Mouse (Mus musculus) induced T-regulatory cell, adult 2 months (primary cell): ENCODE data around the gene Cfd.

Experiments
- DNase-seq: peaks from one replicate; pipeline ENCODE4 v3.0.0-alpha.2; 2012; ENCODE audit warnings: low read depth

Cfd gene

GRCm38 (mm10) chr10:79890670-79891069, at the start of gene Cfd:
Gene Cfd, plus strand, starts transcription at chr10:79890853.
- no peak for DNase-seq

- DNase-seq: no peak
Observed at GRCm38 (mm10) chr10:79842322-79842721, 48.3 kb upstream of the Cfd start.

GRCm38 (mm10) chr10:79843476-79843875, 47.2 kb upstream of the Cfd start:
- DNase-seq: no peak

- no peak for DNase-seq
Observed at GRCm38 (mm10) chr10:79846553-79846952, 44.1 kb upstream of the Cfd start.

DNA sequence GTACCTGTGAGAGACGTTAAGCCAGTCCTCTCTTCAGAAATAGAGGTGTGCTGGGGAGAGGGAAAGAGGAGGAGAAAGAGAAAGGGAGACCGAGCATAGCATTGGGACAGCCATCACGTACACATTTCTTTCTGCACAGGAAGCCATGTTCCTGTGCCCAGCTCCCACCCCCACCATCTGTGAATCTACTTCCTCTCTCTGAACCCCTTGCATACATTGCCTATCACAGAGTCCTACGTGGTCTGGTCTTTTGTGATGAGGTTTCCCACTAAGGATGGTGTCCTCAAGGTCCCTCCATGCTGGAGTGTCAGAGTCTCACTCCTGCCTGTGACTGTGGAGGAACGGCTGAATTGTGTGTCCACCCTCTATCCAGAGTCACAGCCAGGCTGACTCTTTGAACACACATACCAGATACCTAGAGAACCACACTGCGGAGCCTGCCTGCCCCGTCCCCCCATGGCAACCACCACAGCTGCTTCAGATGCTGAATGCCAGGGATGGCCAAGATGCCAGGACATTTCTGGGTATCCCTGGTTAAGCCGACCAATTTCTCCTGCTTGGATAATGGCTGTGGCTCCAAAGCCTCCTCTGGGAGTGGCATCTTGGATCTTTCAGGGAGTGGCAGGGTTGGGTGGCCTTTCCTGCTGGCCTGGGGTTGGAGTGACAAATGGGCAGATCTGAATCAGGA, 40.6 kb upstream of the Cfd start:
- DNase-seq: peak; percentile 55

- no peak for DNase-seq
Observed at GRCm38 (mm10) chr10:79851653-79852052, 39.0 kb upstream of the Cfd start.

DNA sequence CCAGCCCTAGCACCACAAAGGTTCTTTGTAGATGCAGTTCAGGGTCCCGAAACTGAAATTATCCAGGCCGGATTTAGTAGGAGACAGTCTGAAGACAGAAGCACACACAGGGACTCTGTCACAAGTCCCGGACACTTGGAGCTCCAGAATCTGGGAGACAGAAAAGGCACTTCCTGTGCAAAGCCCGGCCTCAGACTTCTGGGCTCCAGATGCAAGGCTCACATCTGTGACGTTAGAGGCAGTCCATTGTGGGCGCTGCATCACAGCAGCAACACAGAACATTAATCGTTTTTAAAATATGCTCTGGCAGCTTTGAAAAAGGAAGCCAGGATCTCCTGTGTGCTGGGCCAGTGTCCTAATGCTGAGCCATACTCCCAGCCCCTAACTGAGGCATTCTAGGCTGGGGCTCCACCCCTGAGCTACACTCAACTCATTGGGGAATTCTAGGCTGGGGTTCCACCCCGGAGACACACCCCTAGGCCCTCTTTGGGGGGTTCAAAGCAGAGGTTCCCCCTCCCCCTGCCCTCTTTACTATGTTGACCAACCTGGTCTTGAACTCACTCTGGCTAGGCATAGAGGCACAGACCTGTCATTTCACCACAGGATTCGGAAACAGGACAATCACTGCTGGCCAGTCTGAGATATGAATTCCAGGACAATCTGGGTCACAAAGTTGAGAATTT, 38.4 kb upstream of the Cfd start:
- DNase-seq: peak; percentile 64

- peak; percentile 43 for DNase-seq
Observed at GRCm38 (mm10) chr10:79852827-79853226, 37.8 kb upstream of the Cfd start.

- peak; percentile 78 for DNase-seq
Observed at GRCm38 (mm10) chr10:79853392-79853791, 37.3 kb upstream of the Cfd start.

DNA sequence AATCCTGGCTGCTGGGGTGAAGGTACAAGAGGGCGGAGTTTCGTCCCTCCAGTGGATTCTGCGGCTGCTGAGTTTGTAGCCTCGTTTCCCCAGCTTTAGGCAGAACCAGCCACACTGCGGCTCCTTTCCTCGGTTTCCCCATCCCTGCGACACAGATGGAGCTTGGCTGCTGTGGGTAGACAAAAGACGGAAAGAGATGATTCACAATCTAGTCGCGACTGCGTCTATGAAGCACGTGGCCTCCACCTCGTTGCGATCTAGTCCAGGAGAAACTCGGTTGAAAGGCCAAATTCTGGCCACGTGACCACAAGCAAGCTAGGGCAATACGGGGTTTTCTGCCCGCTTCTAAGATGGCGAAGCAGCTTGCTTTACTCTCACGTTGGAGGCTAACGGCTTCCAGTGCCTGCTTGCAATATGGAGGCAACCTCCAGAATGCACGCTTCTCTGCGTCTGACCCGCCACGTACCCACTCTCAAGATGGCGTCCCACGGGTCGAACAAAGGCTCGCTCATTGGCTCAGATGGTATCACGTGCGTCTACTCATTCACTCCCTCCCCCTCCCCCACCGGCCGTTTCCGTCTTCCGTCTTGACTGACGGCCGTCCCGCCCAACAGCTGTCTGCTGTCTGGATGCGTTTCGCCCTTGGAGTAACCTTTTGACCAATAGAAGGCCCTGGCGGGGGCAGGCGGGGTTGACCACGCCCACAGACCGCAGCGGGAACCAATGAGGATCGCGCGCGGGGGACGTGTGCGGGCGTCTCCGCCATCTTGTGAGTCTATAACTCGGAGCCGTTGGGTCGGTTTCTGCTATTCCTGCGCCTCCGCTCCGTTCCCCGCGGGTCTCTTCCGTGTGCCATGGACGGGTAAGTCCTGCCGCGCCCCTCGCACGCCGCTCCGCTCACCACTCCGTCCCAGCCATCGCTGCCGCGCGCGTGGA, 36.5 kb upstream of the Cfd start, which contains the start of gene Ptbp1:
Gene Ptbp1, plus strand, starts transcription at position 568 of the 936 bp plus-strand sequence.
- peak; percentile 100 for DNase-seq

- peak; percentile 88 for DNase-seq
Observed at GRCm38 (mm10) chr10:79854801-79855541, 35.7 kb upstream of the Cfd start.

DNA sequence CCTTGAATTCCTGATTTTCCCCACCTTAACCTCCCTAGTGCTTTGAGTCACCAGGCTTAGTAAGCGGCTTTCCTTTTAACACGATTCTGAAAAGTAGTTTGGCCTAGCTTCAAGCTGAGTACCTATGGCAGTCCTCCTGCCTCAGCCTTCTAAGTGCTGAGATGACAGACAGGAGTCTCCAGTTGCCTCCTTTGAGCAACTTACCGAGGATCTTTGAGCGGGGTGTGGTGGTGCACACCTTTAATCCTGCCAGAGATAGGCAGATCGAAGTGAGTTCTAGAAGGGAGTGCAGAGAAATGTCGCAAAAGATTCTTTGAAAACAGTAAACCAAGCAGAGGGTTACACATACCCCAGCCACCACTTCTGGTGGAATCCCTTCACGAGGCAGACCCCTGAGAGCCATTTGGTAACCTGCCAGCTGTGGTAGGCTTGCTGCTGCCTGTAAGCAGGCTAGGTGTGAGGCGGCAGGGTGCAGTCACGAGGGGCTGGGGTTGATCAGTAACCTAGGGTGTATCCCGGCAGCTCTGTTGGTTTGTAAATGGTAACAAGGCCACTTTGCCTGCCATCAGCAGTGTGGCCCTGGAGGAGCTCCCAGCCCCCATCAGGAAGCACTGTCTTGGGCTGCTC, 35.0 kb upstream of the Cfd start:
- peak; percentile 60 for DNase-seq

GRCm38 (mm10) chr10:79856280-79856679, 34.4 kb upstream of the Cfd start:
- DNase-seq: peak; percentile 45

DNA sequence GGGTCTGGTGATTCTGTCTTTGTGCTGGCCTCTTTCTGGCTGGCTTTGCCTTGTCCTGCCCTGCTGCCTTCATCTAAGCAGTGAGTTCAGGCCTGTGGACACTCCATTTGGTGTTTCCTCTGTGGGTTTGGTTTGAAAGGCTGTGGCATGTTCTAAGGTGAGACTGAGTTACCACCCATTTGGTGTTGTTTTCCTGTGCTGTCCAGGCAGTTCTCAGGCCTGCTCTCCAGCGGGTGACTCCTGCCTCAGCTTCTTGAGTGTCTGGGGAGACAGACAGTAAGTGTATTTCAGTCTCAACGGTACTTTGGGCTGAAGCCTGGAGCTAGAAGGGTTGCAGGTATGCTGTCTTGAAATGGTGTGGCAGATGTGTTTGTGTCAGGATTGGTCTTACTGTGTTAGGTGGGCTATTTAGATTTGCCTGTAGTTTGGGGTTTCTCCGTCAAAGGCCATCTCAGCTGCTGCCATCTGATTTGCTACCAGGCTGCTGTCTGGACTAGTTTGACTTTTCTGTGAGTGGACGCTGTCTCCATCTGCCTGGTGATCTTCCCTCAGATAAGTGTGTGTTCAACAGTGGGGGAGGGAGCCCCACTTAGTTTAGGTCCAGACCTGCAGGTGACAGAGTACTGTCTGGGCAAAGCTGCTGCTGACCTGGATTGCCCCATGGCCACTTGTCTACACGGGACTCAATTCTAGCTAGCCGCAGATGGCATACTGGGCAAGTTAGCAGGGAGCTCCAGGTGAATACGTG, 33.8 kb upstream of the Cfd start:
- peak; percentile 47 for DNase-seq

- peak; percentile 83 for DNase-seq
Observed at GRCm38 (mm10) chr10:79857452-79857811, 33.2 kb upstream of the Cfd start.

DNA sequence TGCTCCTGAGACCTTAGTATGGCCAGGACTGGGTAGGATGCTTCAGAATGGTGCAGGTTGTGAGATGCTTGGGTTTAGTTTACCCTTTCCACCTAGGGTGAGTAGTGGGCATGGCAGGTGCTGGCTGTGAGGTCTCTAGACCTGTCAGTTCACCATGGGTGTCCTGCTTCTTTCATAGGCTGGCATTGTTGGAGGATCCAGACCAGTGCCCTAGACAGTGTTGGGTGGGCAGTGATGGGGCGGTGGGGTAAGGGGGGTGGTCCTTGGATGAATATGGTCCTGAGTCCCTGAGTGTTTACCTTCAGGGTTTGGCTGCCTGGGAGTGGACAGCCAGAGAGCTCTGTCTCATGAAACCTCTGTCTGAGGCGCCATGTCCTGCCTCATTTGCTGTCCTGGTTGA, 32.8 kb upstream of the Cfd start:
- DNase-seq: no peak

DNA sequence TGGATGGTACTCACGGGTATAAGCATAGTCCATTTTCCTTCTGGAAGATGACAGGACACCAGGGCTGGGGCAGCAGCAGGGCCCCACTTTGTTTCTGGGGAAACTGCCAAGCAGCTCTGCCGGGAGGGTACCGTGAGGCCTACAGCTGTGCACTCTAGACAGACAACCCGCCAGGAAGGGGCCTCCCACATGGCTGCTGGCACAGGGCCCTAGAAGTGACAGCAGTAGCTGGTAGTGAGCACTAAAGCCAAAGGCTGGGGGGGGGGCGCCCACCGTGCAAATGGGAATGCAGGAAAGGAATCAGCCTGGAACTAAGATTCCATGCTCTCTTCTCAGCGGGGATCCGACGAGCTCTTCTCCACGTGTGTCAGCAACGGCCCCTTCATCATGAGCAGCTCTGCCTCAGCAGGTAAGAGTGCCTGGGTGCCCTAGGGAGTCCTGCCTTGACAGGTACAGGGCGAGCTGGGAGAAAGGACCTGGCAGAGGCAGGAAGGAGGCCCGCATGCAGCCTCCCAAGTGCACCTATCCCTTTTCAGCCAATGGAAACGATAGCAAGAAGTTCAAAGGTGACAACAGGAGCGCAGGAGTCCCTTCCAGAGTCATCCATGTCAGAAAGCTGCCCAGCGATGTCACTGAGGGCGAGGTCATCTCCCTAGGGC, 32.1 kb upstream of the Cfd start:
- DNase-seq: no peak

DNA sequence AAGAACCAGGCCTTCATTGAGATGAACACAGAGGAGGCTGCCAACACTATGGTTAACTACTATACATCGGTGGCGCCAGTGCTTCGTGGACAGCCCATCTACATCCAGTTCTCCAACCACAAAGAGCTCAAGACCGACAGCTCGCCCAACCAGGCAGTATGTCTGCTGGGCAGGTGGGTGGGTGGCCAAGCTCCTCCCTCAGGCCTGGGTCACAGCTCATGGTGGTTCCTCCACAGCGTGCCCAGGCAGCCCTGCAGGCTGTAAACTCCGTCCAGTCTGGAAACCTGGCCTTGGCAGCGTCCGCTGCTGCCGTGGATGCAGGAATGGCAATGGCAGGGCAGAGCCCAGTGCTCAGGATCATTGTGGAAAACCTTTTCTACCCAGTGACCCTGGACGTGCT, 31.5 kb upstream of the Cfd start:
- DNase-seq: no peak

DNA sequence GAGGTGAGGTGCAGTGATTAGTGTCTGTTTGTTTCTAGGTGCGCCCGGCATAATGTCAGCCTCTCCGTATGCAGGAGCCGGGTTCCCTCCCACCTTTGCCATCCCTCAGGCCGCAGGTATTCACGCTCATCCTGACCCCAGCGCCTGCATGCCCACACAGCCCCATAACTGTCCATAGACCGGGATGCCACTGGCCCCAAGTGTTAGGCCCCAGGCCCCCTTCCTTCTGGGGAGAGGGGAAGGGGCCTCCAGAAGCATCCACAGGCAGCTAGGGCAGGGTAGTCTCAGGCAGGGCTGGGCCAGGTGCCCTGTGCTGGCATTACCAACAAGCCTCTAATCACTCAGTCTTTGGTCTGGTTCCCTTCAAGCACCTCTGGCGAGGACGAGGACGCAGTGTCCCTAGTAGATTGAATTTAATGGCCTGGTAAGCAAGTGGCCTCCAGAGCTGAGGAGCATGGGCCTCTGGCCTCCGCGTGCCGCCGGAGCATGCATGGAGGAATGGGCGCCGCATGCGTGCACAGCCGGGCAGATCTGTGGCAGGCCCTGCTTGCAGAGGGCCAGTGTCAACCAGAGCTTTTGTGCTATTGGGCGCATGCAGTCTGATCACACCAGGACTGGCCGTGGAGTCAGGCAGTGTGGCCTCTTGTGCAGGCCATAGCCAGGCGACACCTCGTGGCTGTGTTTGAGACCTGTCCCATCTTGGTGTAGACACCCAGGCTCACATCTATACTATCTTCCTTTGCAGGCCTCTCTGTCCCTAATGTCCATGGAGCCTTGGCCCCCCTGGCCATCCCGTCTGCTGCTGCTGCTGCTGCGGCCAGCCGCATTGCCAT, 30.4 kb upstream of the Cfd start:
- DNase-seq: no peak
